Mouse (Mus musculus) thymus, adult 2 months (tissue): ENCODE data around the gene Trim66. TPM values are rescaled to one million over a fixed set of nuclear protein-coding genes. Genes with fewer than 3 reads are reported as not detected.

Experiments
- DNase-seq: peaks from one replicate; pipeline ENCODE4 v3.0.0; 2021
- H3K27ac ChIP-seq: fragments of 200-500 bp; 2 replicates; pipeline ENCODE4 v1.5.1; 2012; ENCODE audit warnings: low read length, control low read depth; ENCODE audit not compliant: control insufficient read depth, insufficient read depth
- H3K27me3 ChIP-seq: fragments of 200-500 bp; 2 replicates; pipeline ENCODE4 v1.6.1; 2012; ENCODE audit warnings: mild to moderate bottlenecking, low read length, moderate library complexity, mixed read lengths; ENCODE audit not compliant: control insufficient read depth, insufficient read depth
- H3K36me3 ChIP-seq: fragments of 200-500 bp; 2 replicates; pipeline ENCODE4 v1.6.1; 2012; ENCODE audit warnings: mild to moderate bottlenecking, low read length, moderate library complexity; ENCODE audit not compliant: control insufficient read depth, insufficient read depth
- H3K4me1 ChIP-seq: fragments of 200-500 bp; replicated peaks from 2 replicates; pipeline ENCODE4 v1.6.1; 2012; ENCODE audit warnings: low read length; ENCODE audit not compliant: control insufficient read depth, insufficient read depth
- H3K4me3 ChIP-seq: fragments of 200-500 bp; 2 replicates; pipeline ENCODE4 v1.5.1; 2012; ENCODE audit warnings: mild to moderate bottlenecking, low read length, control low read depth, moderate library complexity; ENCODE audit not compliant: control insufficient read depth, insufficient read depth
- CTCF ChIP-seq: fragments of 200-500 bp; IDR thresholded peaks from 2 replicates; pipeline ENCODE4 v1.5.1; 2012; ENCODE audit warnings: mild to moderate bottlenecking, control low read depth, low read length, moderate library complexity, borderline replicate concordance; ENCODE audit not compliant: control insufficient read depth, poor library complexity, insufficient read depth; ENCODE audit errors: extremely low read depth
- POLR2A ChIP-seq: fragments of 200-500 bp; IDR thresholded peaks from 2 replicates; pipeline ENCODE4 v1.6.1; 2012; ENCODE audit warnings: mild to moderate bottlenecking, low read length, control low read depth, moderate library complexity; ENCODE audit not compliant: control insufficient read depth, poor library complexity, insufficient read depth; ENCODE audit errors: extremely low read depth
- WGBS: fragments of 180-500 bp; shearing (Covaris S2); methylation state at CpG from one replicate; pipeline ENCODE4 v1.1.7; 2018; 5-methylcytosine and 5-hydroxymethylcytosine counted together
- polyA plus RNA-seq: library from polyadenylated mRNA; depleted of rRNA; stranded (reverse); fragments of >200 nt; gene quantifications from 2 replicates; pipeline ENCODE4 v1.2.3, GENCODE M21; 2012

The Trim66 gene
- polyA plus RNA-seq, 1 experiment: 0.49 TPM

- DNase-seq: no peak
- no peak overlapping the region for H3K4me3 ChIP-seq
- H3K27ac ChIP-seq: no peak overlapping the region
- H3K27me3 ChIP-seq: no peaks in the 10 kb centered on the region
- H3K36me3 ChIP-seq: peaks cover 3% of the 10 kb centered on the region
- no peaks in the 10 kb centered on the region for H3K4me1 ChIP-seq
- WGBS: 47% methylated on average over 2 of the region's 2 CpGs
- no peak for TF ChIP-seq POLR2A
- no peak for TF ChIP-seq CTCF
Observed at GRCm38 (mm10) chr7:109529741-109530140, 21.8 kb upstream of the Trim66 start.

- Histone ChIP-seq H3K27ac (no peak overlapping the region), H3K36me3 (peaks cover 17% of the 10 kb centered on the region)
Observed at GRCm38 (mm10) chr7:109528356-109528755, 20.4 kb upstream of the Trim66 start.

DNA sequence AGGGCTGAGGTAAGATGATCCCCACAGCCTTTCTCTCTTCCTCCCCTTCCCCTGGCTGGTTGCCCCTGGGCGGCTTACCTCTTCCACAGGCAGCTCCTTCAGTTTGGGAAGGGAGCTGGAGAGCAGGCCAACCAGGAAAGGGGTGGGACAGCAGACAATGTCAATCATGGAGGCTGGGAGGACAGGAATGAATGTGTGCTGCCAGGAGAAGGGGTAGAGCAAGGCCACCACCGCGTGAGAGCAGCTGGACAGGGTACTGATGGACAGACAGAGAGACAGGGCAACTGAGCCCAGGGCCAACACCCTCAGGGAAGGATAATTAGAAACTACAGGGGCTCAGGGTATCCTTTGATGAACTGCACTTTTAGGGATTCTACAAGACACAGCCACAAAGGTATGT lies 19.6 kb upstream of the Trim66 start:
- Histone ChIP-seq H3K27me3 (no peaks in the 10 kb centered on the region), H3K27ac (no peak overlapping the region), H3K4me3 (no peak overlapping the region), H3K4me1 (no peaks in the 10 kb centered on the region), H3K36me3 (peaks cover 25% of the 10 kb centered on the region)
- 96% methylated on average over 3 of the region's 3 CpGs for WGBS
- TF ChIP-seq POLR2A: no peak
- TF ChIP-seq CTCF: no peak
- no peak for DNase-seq

More at GRCm38 (mm10) chr7:109528356-109528755, 20.4 kb upstream of the Trim66 start:
- no peaks in the 10 kb centered on the region for H3K4me1 ChIP-seq
- 51% methylated on average over 3 of the region's 3 CpGs for WGBS
- no peak overlapping the region for H3K4me3 ChIP-seq
- TF ChIP-seq CTCF (peak; percentile 10; the same call in 1 of the 2 replicates), POLR2A (no peak)
- DNase-seq: peak; percentile 17
- H3K27me3 ChIP-seq: no peaks in the 10 kb centered on the region

- 90% methylated on average over 16 of the region's 16 CpGs for WGBS
- H3K27ac ChIP-seq: no peak overlapping the region
- no peaks in the 10 kb centered on the region for H3K4me1 ChIP-seq
- H3K27me3 ChIP-seq: no peaks in the 10 kb centered on the region
- H3K36me3 ChIP-seq: peaks cover 41% of the 10 kb centered on the region
- TF ChIP-seq POLR2A (no peak), CTCF (no peak)
- no peak for DNase-seq
- H3K4me3 ChIP-seq: no peak overlapping the region
Observed at GRCm38 (mm10) chr7:109525740-109526663, 18.1 kb upstream of the Trim66 start.

DNA sequence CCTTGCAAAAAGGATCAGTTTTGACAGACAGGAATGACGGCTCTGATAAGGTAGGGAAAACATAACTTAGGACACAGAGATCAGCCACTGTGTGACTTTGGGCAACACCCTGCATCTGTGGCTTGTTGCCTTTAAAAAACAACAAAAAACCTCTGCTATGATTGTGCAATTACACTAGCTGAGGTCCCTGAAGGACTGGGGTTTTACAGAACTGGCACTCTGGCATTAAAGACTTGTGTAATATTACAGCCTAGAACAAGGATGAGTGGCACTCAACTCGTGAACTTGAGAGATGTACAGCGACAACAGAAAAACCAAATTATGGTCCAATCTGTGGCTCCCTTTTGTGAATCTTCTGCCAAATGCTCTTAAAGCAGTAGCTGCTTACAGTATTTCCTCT lies 16.8 kb upstream of the Trim66 start:
- Histone ChIP-seq H3K27ac (no peak overlapping the region), H3K4me3 (no peak overlapping the region), H3K27me3 (no peaks in the 10 kb centered on the region), H3K4me1 (peaks cover 3% of the 10 kb centered on the region), H3K36me3 (peaks cover 43% of the 10 kb centered on the region)
- no peak for DNase-seq
- no peak for TF ChIP-seq POLR2A
- TF ChIP-seq CTCF: no peak
- 93% methylated on average over 3 of the region's 3 CpGs for WGBS

DNA sequence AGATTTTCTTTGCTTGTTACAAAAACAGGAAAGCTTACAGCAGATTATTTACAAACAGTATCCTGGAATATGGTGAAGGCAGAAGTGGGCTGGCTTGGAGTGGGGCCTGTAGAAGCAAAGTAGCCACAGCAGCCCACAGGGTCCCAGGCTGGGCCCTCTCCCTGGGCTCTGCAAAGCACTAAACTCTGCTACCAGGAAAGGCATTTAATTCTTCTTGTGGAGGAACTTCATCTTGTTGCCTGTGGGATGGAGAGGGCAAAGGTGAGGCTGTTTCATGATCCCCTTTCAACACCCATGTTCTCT lies 16.5 kb upstream of the Trim66 start:
- Histone ChIP-seq H3K27ac (no peak overlapping the region), H3K4me3 (no peak overlapping the region), H3K4me1 (peaks cover 5% of the 10 kb centered on the region), H3K36me3 (peaks cover 43% of the 10 kb centered on the region), H3K27me3 (no peaks in the 10 kb centered on the region)
- DNase-seq: no peak
- TF ChIP-seq CTCF: no peak
- no peak for TF ChIP-seq POLR2A

DNA sequence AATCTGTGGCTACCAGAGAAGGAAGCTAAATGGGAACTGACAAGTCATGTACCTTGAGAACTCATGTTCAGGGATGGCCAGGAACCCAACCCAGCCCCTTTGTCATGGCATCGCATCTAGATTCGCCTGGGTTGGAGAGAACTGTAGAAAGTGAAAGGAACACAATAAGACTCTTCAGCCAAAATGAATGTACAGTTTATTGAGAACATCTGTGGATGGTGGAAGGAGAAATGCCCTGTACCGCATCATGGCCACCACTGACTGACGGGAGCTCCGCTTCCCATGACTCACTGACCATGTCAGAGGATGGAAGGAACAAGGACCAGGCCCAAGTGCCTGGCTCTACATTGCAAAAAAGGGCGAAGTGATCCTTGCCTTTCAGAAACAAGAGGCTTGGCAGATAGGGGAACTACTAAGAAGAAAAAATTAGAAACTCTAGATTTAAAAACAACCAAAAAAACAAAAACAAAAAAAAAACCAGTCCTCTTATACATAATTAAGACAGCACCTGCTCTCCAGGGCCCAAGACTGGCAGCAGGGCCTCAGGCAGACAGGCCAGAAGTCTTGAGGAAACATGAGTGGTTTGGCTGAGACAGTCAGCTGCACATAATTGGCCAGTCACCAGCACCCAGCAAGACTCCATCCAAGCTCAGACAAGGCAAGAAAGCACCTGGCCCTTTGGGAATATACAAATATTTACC lies 16.0 kb upstream of the Trim66 start:
- Histone ChIP-seq H3K4me1 (peaks cover 5% of the 10 kb centered on the region), H3K27ac (no peak overlapping the region), H3K4me3 (no peak overlapping the region), H3K27me3 (no peaks in the 10 kb centered on the region), H3K36me3 (peaks cover 43% of the 10 kb centered on the region)
- DNase-seq: no peak
- WGBS: 89% methylated on average over 6 of the region's 6 CpGs
- TF ChIP-seq POLR2A (no peak), CTCF (no peak)
